Mouse (Mus musculus): ENCODE results near the gene Gm33543. TPM values are rescaled to one million over a fixed set of nuclear protein-coding genes. Genes with fewer than 3 reads are reported as not detected.

Gene Gm33543
- polyA plus RNA-seq, 1 experiment: not detected

DNA sequence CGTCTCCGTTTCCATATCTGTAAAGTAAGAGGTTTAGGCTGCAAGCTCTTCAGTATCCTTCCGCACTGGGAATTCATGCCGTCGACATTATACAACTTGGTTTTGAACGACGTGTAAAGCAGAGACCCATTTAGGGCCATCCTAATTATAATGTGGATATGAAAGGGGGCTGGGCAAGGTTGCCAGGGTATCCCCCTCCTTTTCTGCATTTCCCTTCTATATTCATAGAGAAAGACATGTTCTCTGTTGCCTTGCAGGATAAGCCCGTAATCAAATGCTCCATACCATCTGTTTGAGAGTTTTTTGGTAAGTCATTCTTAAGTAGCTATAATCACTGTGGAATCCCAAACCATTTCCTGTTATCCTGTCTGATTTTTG, 51.3 kb downstream of the Gm33543 start:
- H3K27ac ChIP-seq (ENCODE audit: insufficient read depth, low read length): no peak overlapping the region
- TF ChIP-seq CTCF (IDR thresholded peaks at IDR 0.05; ENCODE audit: low read depth, low read length) (no peak), POLR2A (IDR thresholded peaks at IDR 0.05; ENCODE audit: insufficient read depth, low read length) (no peak), EP300 (IDR thresholded peaks at IDR 0.05; ENCODE audit: insufficient read depth, low read depth, low read length) (no peak)
- H3K9ac ChIP-seq (ENCODE audit: low read depth, poor library complexity, severe bottlenecking): no peak overlapping the region
- H3K4me3 ChIP-seq (ENCODE audit: low read depth, low read length): no peak overlapping the region
- no peaks in the 10 kb centered on the region for H3K27me3 ChIP-seq (ENCODE audit: control insufficient read depth, insufficient read depth, low read length, poor library complexity, severe bottlenecking)
- H3K36me3 ChIP-seq (ENCODE audit: control insufficient read depth, insufficient read depth, low read length, poor library complexity, severe bottlenecking): no peaks in the 10 kb centered on the region
- H3K9me3 ChIP-seq (replicated peaks; ENCODE audit: control insufficient read depth, insufficient read depth, low read length, poor library complexity, severe bottlenecking): no peaks in the 10 kb centered on the region
- H3K4me1 ChIP-seq (ENCODE audit: control insufficient read depth, insufficient read depth, low read length): no peaks in the 10 kb centered on the region

- H3K9ac ChIP-seq (ENCODE audit: low read depth, poor library complexity, severe bottlenecking): no peak overlapping the region
- no peaks in the 10 kb centered on the region for H3K4me1 ChIP-seq (ENCODE audit: control insufficient read depth, insufficient read depth, low read length)
- H3K27ac ChIP-seq (ENCODE audit: insufficient read depth, low read length): no peak overlapping the region
- H3K9me3 ChIP-seq (replicated peaks; ENCODE audit: control insufficient read depth, insufficient read depth, low read length, poor library complexity, severe bottlenecking): no peaks in the 10 kb centered on the region
- H3K27me3 ChIP-seq (ENCODE audit: control insufficient read depth, insufficient read depth, low read length, poor library complexity, severe bottlenecking): no peaks in the 10 kb centered on the region
- H3K4me3 ChIP-seq (ENCODE audit: low read depth, low read length): no peak overlapping the region
- H3K36me3 ChIP-seq (ENCODE audit: control insufficient read depth, insufficient read depth, low read length, poor library complexity, severe bottlenecking): no peaks in the 10 kb centered on the region
- TF ChIP-seq POLR2A (IDR thresholded peaks at IDR 0.05; ENCODE audit: insufficient read depth, low read length): no peak
- no peak for TF ChIP-seq CTCF (IDR thresholded peaks at IDR 0.05; ENCODE audit: low read depth, low read length)
These were observed 51.8 kb downstream of the Gm33543 start for GRCm38 (mm10) chr10:95790771-95791426.

DNA sequence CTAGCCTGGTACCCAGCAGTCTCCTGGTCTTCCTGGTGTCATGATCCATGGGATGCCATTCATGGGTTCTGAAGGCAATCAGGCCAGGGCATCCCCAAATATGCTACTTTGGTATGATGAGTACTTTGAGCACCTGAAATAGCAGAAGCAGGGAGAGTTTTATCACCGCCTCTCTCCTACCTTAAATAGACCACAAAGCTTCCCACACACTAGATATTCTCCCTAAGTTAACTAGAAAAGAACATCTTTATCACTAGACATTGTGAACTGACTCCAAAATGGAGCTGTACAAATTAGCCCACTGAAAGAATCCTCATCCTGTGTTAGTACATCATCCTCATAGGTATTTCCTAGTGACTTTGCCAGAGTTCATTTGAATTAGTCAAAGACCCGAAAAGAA, 55.6 kb downstream of the Gm33543 start:
- no peaks in the 10 kb centered on the region for H3K27me3 ChIP-seq (ENCODE audit: control insufficient read depth, insufficient read depth, low read length, poor library complexity, severe bottlenecking)
- H3K9ac ChIP-seq (ENCODE audit: low read depth, poor library complexity, severe bottlenecking): no peak overlapping the region
- no peak overlapping the region for H3K27ac ChIP-seq (ENCODE audit: insufficient read depth, low read length)
- no peaks in the 10 kb centered on the region for H3K4me1 ChIP-seq (ENCODE audit: control insufficient read depth, insufficient read depth, low read length)
- no peak overlapping the region for H3K4me3 ChIP-seq (ENCODE audit: low read depth, low read length)
- H3K36me3 ChIP-seq (ENCODE audit: control insufficient read depth, insufficient read depth, low read length, poor library complexity, severe bottlenecking): no peaks in the 10 kb centered on the region
- no peaks in the 10 kb centered on the region for H3K9me3 ChIP-seq (replicated peaks; ENCODE audit: control insufficient read depth, insufficient read depth, low read length, poor library complexity, severe bottlenecking)
- no peak for TF ChIP-seq EP300 (IDR thresholded peaks at IDR 0.05; ENCODE audit: insufficient read depth, low read depth, low read length)
- no peak for TF ChIP-seq POLR2A (IDR thresholded peaks at IDR 0.05; ENCODE audit: insufficient read depth, low read length)
- no peak for TF ChIP-seq CTCF (IDR thresholded peaks at IDR 0.05; ENCODE audit: low read depth, low read length)

DNA sequence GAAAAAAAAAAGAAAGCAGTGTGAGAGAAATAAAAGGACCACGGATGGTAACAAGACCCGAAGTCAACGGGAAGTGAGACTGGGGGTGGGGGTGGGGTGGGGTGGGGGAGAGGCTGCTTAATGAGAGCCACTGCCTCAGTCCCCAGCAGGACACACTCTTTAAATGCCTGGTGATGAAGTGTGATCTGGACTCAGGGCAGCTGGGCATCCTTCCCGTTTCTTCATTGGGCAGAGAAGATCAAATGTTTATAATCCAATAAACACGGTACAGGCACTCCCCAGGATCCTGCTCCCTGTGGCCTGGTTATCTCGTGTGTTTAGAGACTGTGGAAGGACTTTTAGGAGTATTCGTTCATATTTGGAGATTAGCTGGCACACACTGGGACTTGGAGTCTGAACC, 57.9 kb downstream of the Gm33543 start:
- Histone ChIP-seq H3K9me3 (replicated peaks; ENCODE audit: control insufficient read depth, insufficient read depth, low read length, poor library complexity, severe bottlenecking) (no peaks in the 10 kb centered on the region), H3K27me3 (ENCODE audit: control insufficient read depth, insufficient read depth, low read length, poor library complexity, severe bottlenecking) (no peaks in the 10 kb centered on the region), H3K4me3 (ENCODE audit: low read depth, low read length) (no peak overlapping the region), H3K36me3 (ENCODE audit: control insufficient read depth, insufficient read depth, low read length, poor library complexity, severe bottlenecking) (no peaks in the 10 kb centered on the region), H3K27ac (ENCODE audit: insufficient read depth, low read length) (no peak overlapping the region), H3K9ac (ENCODE audit: low read depth, poor library complexity, severe bottlenecking) (no peak overlapping the region), H3K4me1 (ENCODE audit: control insufficient read depth, insufficient read depth, low read length) (no peaks in the 10 kb centered on the region)
- TF ChIP-seq POLR2A (IDR thresholded peaks at IDR 0.05; ENCODE audit: insufficient read depth, low read length): no peak
- no peak for TF ChIP-seq EP300 (IDR thresholded peaks at IDR 0.05; ENCODE audit: insufficient read depth, low read depth, low read length)
- TF ChIP-seq CTCF (IDR thresholded peaks at IDR 0.05; ENCODE audit: low read depth, low read length): no peak

DNA sequence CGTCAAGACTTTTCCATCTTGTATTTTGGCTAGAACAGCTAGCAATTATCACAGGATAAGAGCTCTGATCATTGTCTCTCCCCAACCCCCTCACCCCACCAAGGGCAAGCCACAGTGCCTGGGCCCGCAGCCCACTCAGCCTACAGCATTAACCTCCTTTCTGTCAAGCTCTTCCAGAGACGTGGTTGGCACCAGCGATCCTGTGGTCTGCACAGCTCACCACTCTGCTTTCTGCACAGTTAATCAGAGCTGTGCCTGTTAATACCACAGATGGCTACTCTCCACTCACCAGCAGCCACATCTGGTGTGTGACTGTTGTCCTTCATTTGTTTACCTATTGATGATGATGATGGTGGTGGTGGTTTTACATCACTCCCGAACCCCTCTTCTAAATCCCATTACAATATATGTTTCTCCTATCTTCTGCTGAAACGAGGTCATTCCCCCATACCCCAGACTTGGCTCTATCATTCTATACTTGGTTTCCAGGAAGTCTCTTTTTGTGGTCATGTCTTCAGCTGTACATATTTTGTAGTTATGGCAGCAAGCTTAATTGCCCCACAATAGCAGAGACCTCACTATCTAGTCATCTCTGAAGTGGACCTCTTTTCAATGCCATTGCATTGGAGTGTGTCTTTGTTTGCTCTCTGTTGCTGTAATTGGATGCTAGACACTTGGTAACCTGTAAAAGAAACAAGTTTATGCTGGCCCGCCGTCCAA, 61.7 kb downstream of the Gm33543 start:
- H3K9me3 ChIP-seq (replicated peaks; ENCODE audit: control insufficient read depth, insufficient read depth, low read length, poor library complexity, severe bottlenecking): no peaks in the 10 kb centered on the region
- H3K9ac ChIP-seq (ENCODE audit: low read depth, poor library complexity, severe bottlenecking): no peak overlapping the region
- no peaks in the 10 kb centered on the region for H3K27me3 ChIP-seq (ENCODE audit: control insufficient read depth, insufficient read depth, low read length, poor library complexity, severe bottlenecking)
- no peaks in the 10 kb centered on the region for H3K36me3 ChIP-seq (ENCODE audit: control insufficient read depth, insufficient read depth, low read length, poor library complexity, severe bottlenecking)
- no peak for TF ChIP-seq EP300 (IDR thresholded peaks at IDR 0.05; ENCODE audit: insufficient read depth, low read depth, low read length)
- TF ChIP-seq POLR2A (IDR thresholded peaks at IDR 0.05; ENCODE audit: insufficient read depth, low read length): no peak
- TF ChIP-seq CTCF (IDR thresholded peaks at IDR 0.05; ENCODE audit: low read depth, low read length): no peak
- no peaks in the 10 kb centered on the region for H3K4me1 ChIP-seq (ENCODE audit: control insufficient read depth, insufficient read depth, low read length)
- H3K4me3 ChIP-seq (ENCODE audit: low read depth, low read length): no peak overlapping the region
- no peak overlapping the region for H3K27ac ChIP-seq (ENCODE audit: insufficient read depth, low read length)

DNA sequence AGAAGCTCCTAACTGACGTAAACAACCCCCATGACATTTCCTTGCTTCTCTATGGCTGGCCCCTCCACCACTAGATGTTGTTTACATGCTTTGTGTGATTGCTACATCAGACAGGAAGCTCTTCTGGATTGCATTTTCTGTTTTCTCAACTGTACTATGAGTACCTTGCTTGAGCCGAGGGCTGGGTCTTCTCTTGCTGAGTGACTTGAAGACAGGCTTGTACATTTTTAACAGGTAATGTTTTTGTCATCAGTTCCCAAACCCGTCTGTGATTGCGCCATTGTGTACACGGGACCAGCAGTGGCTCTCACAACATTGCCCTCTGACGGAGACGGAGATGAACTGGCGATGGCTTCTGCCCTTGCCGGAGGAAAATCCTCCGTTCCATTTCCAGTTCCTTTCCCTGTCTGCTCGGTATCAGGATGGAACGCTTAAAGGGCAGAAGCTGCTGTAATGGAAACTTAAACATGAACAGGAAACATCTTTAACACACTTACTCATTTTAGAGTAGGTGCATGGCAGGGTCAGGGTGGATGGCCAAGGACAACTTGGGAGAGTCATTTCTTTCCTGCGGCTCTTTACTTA, 62.8 kb downstream of the Gm33543 start:
- H3K4me3 ChIP-seq (ENCODE audit: low read depth, low read length): no peak overlapping the region
- no peak overlapping the region for H3K27ac ChIP-seq (ENCODE audit: insufficient read depth, low read length)

More for the DNA sequence above, 62.8 kb downstream of the Gm33543 start:
- Histone ChIP-seq H3K36me3 (ENCODE audit: control insufficient read depth, insufficient read depth, low read length, poor library complexity, severe bottlenecking) (no peaks in the 10 kb centered on the region), H3K4me1 (ENCODE audit: control insufficient read depth, insufficient read depth, low read length) (no peaks in the 10 kb centered on the region), H3K9ac (ENCODE audit: low read depth, poor library complexity, severe bottlenecking) (no peak overlapping the region), H3K27me3 (ENCODE audit: control insufficient read depth, insufficient read depth, low read length, poor library complexity, severe bottlenecking) (no peaks in the 10 kb centered on the region), H3K9me3 (replicated peaks; ENCODE audit: control insufficient read depth, insufficient read depth, low read length, poor library complexity, severe bottlenecking) (no peaks in the 10 kb centered on the region)
- TF ChIP-seq POLR2A (IDR thresholded peaks at IDR 0.05; ENCODE audit: insufficient read depth, low read length) (no peak), EP300 (IDR thresholded peaks at IDR 0.05; ENCODE audit: insufficient read depth, low read depth, low read length) (no peak), CTCF (IDR thresholded peaks at IDR 0.05; ENCODE audit: low read depth, low read length) (no peak)

All from ES-Bruce4 (cell line).